Mouse (Mus musculus) mature B cell (primary cell): ENCODE measurements around the gene Ror1.

ENCODE experiments used
- in situ Hi-C: fragments of 300-500 bp; cut with MboI; formaldehyde crosslinking; loops from 2 replicates; pipeline ENCODE4 v1.14.3; 2019

The Ror1 gene

GRCm38 (mm10) chr4:100211331-100211730 lies 115.7 kb downstream of the Ror1 start:
- in situ Hi-C loops = no loop called here

GRCm38 (mm10) chr4:100214324-100215215 lies 119.0 kb downstream of the Ror1 start:
- in situ Hi-C loops = no loop called here

- in situ Hi-C loops = no loop called here
These were observed 121.0 kb downstream of the Ror1 start for GRCm38 (mm10) chr4:100216587-100216986.

GRCm38 (mm10) chr4:100219026-100219425 lies 123.4 kb downstream of the Ror1 start:
- in situ Hi-C loops = no loop called here

- in situ Hi-C loops = no loop called here
These were observed 124.0 kb downstream of the Ror1 start for GRCm38 (mm10) chr4:100219599-100219998.

GRCm38 (mm10) chr4:100221978-100222737 lies 126.6 kb downstream of the Ror1 start:
- in situ Hi-C loops = no loop called here

- in situ Hi-C loops = no loop called here
These were observed 127.9 kb downstream of the Ror1 start for GRCm38 (mm10) chr4:100223532-100223931.

GRCm38 (mm10) chr4:100223965-100224364 lies 128.4 kb downstream of the Ror1 start:
- in situ Hi-C loops = no loop called here

- in situ Hi-C loops = no loop called here
These were observed 131.0 kb downstream of the Ror1 start for GRCm38 (mm10) chr4:100226619-100227018.

GRCm38 (mm10) chr4:100228106-100228505 lies 132.5 kb downstream of the Ror1 start:
- in situ Hi-C loops = no loop called here

- in situ Hi-C loops = no loop called here
These were observed 134.7 kb downstream of the Ror1 start for GRCm38 (mm10) chr4:100230245-100230644.

- in situ Hi-C loops = no loop called here
These were observed 135.4 kb downstream of the Ror1 start for GRCm38 (mm10) chr4:100230963-100231362.

- in situ Hi-C loops = no loop called here
These were observed 136.3 kb downstream of the Ror1 start for GRCm38 (mm10) chr4:100231906-100232305.

GRCm38 (mm10) chr4:100232541-100232940 lies 136.9 kb downstream of the Ror1 start:
- in situ Hi-C loops = no loop called here

- in situ Hi-C loops = no loop called here
These were observed 138.2 kb downstream of the Ror1 start for GRCm38 (mm10) chr4:100233770-100234169.

- in situ Hi-C loops = no loop called here
These were observed 140.7 kb downstream of the Ror1 start for GRCm38 (mm10) chr4:100236339-100236738.

GRCm38 (mm10) chr4:100242061-100242756 lies 146.6 kb downstream of the Ror1 start:
- in situ Hi-C loops = no loop called here

- in situ Hi-C loops = no loop called here
These were observed 148.7 kb downstream of the Ror1 start for GRCm38 (mm10) chr4:100244250-100244649.

GRCm38 (mm10) chr4:100244701-100245100 lies 149.1 kb downstream of the Ror1 start:
- in situ Hi-C loops = no loop called here

- in situ Hi-C loops = no loop called here
These were observed 152.2 kb downstream of the Ror1 start for GRCm38 (mm10) chr4:100247826-100248225.

- in situ Hi-C loops = no loop called here
These were observed 152.7 kb downstream of the Ror1 start for GRCm38 (mm10) chr4:100248273-100248672.

- in situ Hi-C loops = no loop called here
These were observed 155.7 kb downstream of the Ror1 start for GRCm38 (mm10) chr4:100251270-100251669.
